Mouse (Mus musculus): ENCODE data around the gene Sos2. TPM values are rescaled to one million over a fixed set of nuclear protein-coding genes. Genes with fewer than 3 reads are reported as not detected.

The Sos2 gene
- total and polyA plus RNA-seq, 3 experiments, result 9.8 to 17.8 TPM; not detected in 1

- H3K9ac ChIP-seq (ENCODE audit: control insufficient read depth, low read depth, low read length, poor library complexity, severe bottlenecking), result no peak overlapping the region
- H3K4me1 ChIP-seq (ENCODE audit: control insufficient read depth in 1 of 2, insufficient read depth in 2 of 2, low read length in 2 of 2), result peaks cover 0 to 2% of the 10 kb centered on the region in 2 experiments; a peak in 1 of 4 replicates
Observed at GRCm38 (mm10) chr12:69690714-69691113, 9.1 kb upstream of the Sos2 start.

GRCm38 (mm10) chr12:69689094-69689493, 7.4 kb upstream of the Sos2 start:
- DNase-seq (ENCODE audit: low read depth, low spot score), result no peak
- no peaks in the 10 kb centered on the region for H3K9me3 ChIP-seq (replicated peaks; ENCODE audit: insufficient read depth, low read length)
- TF ChIP-seq HCFC1 (IDR thresholded peaks at IDR 0.05; ENCODE audit: low read depth, low read length), result no peak
- no peak for TF ChIP-seq TBP (IDR thresholded peaks at IDR 0.05; ENCODE audit: low read depth, low read length)
- no peak for TF ChIP-seq SMC3 (IDR thresholded peaks at IDR 0.05; ENCODE audit: low read depth, low read length)
- TF ChIP-seq BHLHE40 (IDR thresholded peaks at IDR 0.05; ENCODE audit: borderline replicate concordance, low read depth, low read length), result no peak
- no peak for TF ChIP-seq MAX (IDR thresholded peaks at IDR 0.05; ENCODE audit: low read length)
- TF ChIP-seq NRF1 (IDR thresholded peaks at IDR 0.05; ENCODE audit: insufficient read depth, low read depth, low read length, poor library complexity, severe bottlenecking), result no peak
- TF ChIP-seq USF1 (IDR thresholded peaks at IDR 0.05; ENCODE audit: low read depth, low read length), result no peak
- TF ChIP-seq TCF12 (IDR thresholded peaks at IDR 0.05; ENCODE audit: low read depth, low read length), result no peak
- no peak for TF ChIP-seq KAT2A (conservative IDR thresholded peaks at IDR 0.05; ENCODE audit: low read depth, low read length)
- no peak for TF ChIP-seq SIN3A (IDR thresholded peaks at IDR 0.05; ENCODE audit: low read length)
- TF ChIP-seq RCOR1 (IDR thresholded peaks at IDR 0.05; ENCODE audit: low read depth, low read length), result no peak
- no peak for TF ChIP-seq GATA1 (IDR thresholded peaks at IDR 0.05; ENCODE audit: low read depth, low read length)
- TF ChIP-seq ELF1 (IDR thresholded peaks at IDR 0.05; ENCODE audit: low read depth, low read length), result no peak
- TF ChIP-seq TAL1 (IDR thresholded peaks at IDR 0.05; ENCODE audit: low read length), result no peak
- TF ChIP-seq MXI1 (IDR thresholded peaks at IDR 0.05; ENCODE audit: low read depth, low read length), result no peak
- H3K27me3 ChIP-seq (ENCODE audit: control insufficient read depth in 1 of 2, insufficient read depth in 2 of 2, low read length in 2 of 2), result no peaks in the 10 kb centered on the region
- peaks cover 0 to 6% of the 10 kb centered on the region in 2 experiments; a peak in 1 of 4 replicates for H3K4me1 ChIP-seq (ENCODE audit: control insufficient read depth in 1 of 2, insufficient read depth in 2 of 2, low read length in 2 of 2)
- no peak overlapping the region for H3K27ac ChIP-seq (ENCODE audit: control insufficient read depth, low read depth, low read length)
- H3K36me3 ChIP-seq (ENCODE audit: control insufficient read depth in 1 of 2, insufficient read depth in 2 of 2, low read length in 2 of 2), result peaks cover 0 to 2% of the 10 kb centered on the region in 2 experiments; a peak in 1 of 4 replicates
- H3K9ac ChIP-seq (ENCODE audit: control insufficient read depth, low read depth, low read length, poor library complexity, severe bottlenecking), result no peak overlapping the region
- no peak overlapping the region for H3K4me3 ChIP-seq (ENCODE audit: control insufficient read depth in 1 of 2, insufficient read depth in 1 of 2, low read depth in 2 of 2, low read length in 2 of 2)
- no peaks in the 10 kb centered on the region for H3K79me2 ChIP-seq (ENCODE audit: control insufficient read depth, insufficient read depth, low read length, poor library complexity)

More at GRCm38 (mm10) chr12:69690714-69691113, 9.1 kb upstream of the Sos2 start:
- no peak overlapping the region for H3K4me3 ChIP-seq (ENCODE audit: control insufficient read depth in 1 of 2, insufficient read depth in 1 of 2, low read depth in 2 of 2, low read length in 2 of 2)
- H3K27ac ChIP-seq (ENCODE audit: control insufficient read depth, low read depth, low read length), result no peak overlapping the region
- no peaks in the 10 kb centered on the region for H3K27me3 ChIP-seq (ENCODE audit: control insufficient read depth in 1 of 2, insufficient read depth in 2 of 2, low read length in 2 of 2)
- no peaks in the 10 kb centered on the region for H3K36me3 ChIP-seq (ENCODE audit: control insufficient read depth in 1 of 2, insufficient read depth in 2 of 2, low read length in 2 of 2)
- no peak for TF ChIP-seq UBTF (IDR thresholded peaks at IDR 0.05; ENCODE audit: borderline replicate concordance, insufficient read depth, low read depth, low read length)
- TF ChIP-seq MXI1 (IDR thresholded peaks at IDR 0.05; ENCODE audit: low read depth, low read length), result no peak
- TF ChIP-seq USF1 (IDR thresholded peaks at IDR 0.05; ENCODE audit: low read depth, low read length), result no peak
- no peak for TF ChIP-seq MYB (IDR thresholded peaks at IDR 0.05; ENCODE audit: low read depth, low read length)
- no peaks in the 10 kb centered on the region for H3K79me2 ChIP-seq (ENCODE audit: control insufficient read depth, insufficient read depth, low read length, poor library complexity)
- DNase-seq (ENCODE audit: low read depth, low spot score), result no peak
- no peaks in the 10 kb centered on the region for H3K9me3 ChIP-seq (replicated peaks; ENCODE audit: insufficient read depth, low read length)
